Mouse (Mus musculus) forebrain, embryonic 11.5 days (tissue): ENCODE results near the gene Zfp683. TPM values are rescaled to one million over a fixed set of nuclear protein-coding genes. Genes with fewer than 3 reads are reported as not detected.

Source experiments
- ATAC-seq: fragments of 200-750 bp; cut with Nextera tagmentation; replicated peaks from 2 replicates; pipeline ENCODE4 v1.8.0; 2017; ENCODE audit warnings: moderate TSS enrichment; ENCODE audit not compliant: low FRiP score
- DNase-seq: peaks from one replicate; pipeline ENCODE4 v3.0.0-alpha.2; 2017; ENCODE audit warnings: low spot score
- H3K27ac ChIP-seq: fragments of 300-500 bp; sonication (generic); 2 replicates; pipeline ENCODE4 v1.5.1; 2014; ENCODE audit warnings: low read depth, low read length
- H3K27me3 ChIP-seq: fragments of 300-500 bp; sonication (generic); 2 replicates; pipeline ENCODE4 v1.6.1; 2014; ENCODE audit warnings: mild to moderate bottlenecking, low read length, mixed read lengths; ENCODE audit not compliant: control insufficient read depth, insufficient read depth
- H3K36me3 ChIP-seq: fragments of 300-500 bp; sonication (generic); 2 replicates; pipeline ENCODE4 v1.6.1; 2014; ENCODE audit warnings: mild to moderate bottlenecking, low read length, moderate library complexity, mixed read lengths; ENCODE audit not compliant: control insufficient read depth, insufficient read depth
- H3K4me1 ChIP-seq: fragments of 300-500 bp; sonication (generic); replicated peaks from 2 replicates; pipeline ENCODE4 v1.6.1; 2014; ENCODE audit warnings: low read length, mixed read lengths; ENCODE audit not compliant: control insufficient read depth, insufficient read depth
- H3K4me2 ChIP-seq: fragments of 300-500 bp; sonication (generic); 2 replicates; pipeline ENCODE4 v1.6.1; 2014; ENCODE audit warnings: low read depth, mild to moderate bottlenecking, low read length, moderate library complexity, mixed read lengths; ENCODE audit not compliant: severe bottlenecking
- H3K4me3 ChIP-seq: fragments of 300-500 bp; sonication (generic); 2 replicates; pipeline ENCODE4 v1.5.1; 2014; ENCODE audit warnings: low read depth, low read length
- H3K9ac ChIP-seq: fragments of 300-500 bp; sonication (generic); 2 replicates; pipeline ENCODE4 v1.6.1; 2014; ENCODE audit warnings: low read length
- H3K9me3 ChIP-seq: fragments of 300-500 bp; sonication (generic); 2 replicates; pipeline ENCODE4 v1.6.1; 2016; ENCODE audit warnings: low read length, mixed read lengths; ENCODE audit not compliant: control insufficient read depth
- WGBS: fragments of 180-500 bp; shearing (Covaris S2); extraction: QIAGEN DNeasy Blood & Tissue Kit; methylation state at CpG from one replicate; pipeline ENCODE4 v1.1.7; 2014; 5-methylcytosine and 5-hydroxymethylcytosine counted together
- polyA plus RNA-seq: library from polyadenylated mRNA; unstranded; fragments of >200 nt; fragmentation: Nextera tagmentation; extraction: Ambion mirVana; gene quantifications from 2 replicates; pipeline ENCODE4 v1.2.1, GENCODE M21; 2014

Gene Zfp683
- not detected in 2 replicates for polyA plus RNA-seq

DNA sequence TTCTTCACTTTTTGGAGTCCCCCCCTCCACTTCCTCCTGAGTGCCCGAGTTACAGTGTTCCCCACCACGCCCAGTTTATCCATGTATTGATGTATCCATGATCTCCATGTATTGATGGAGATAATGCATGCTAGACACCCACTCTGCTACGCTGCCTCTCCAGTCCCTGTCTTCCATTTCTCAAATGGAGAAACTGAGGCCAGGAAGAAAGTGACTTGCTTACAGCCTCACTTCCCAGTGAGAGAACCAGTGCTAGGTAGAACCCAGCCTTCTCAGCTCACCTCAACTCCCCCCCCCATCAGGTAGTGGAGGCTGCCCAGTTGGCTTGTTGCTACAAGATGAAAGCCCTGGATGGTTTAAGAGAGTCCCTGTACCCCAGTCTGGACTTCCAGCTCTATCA lies at the start of gene Zfp683:
Zfp683 (plus strand) TSS at position 301 of the 400 bp plus-strand sequence.
- ATAC-seq = no peak
- no peaks in the 10 kb centered on the region for H3K4me1 ChIP-seq
- H3K4me3 ChIP-seq = no peak within 1 kb of the TSS
- no peak for DNase-seq
- no peaks in the 10 kb centered on the region for H3K36me3 ChIP-seq
- no peak within 1 kb of the TSS for H3K27ac ChIP-seq
- no peaks in the 10 kb centered on the region for H3K27me3 ChIP-seq
- H3K9me3 ChIP-seq = no peaks in the 10 kb centered on the region
- H3K9ac ChIP-seq = no peak within 1 kb of the TSS
- H3K4me2 ChIP-seq = no peak within 1 kb of the TSS
- 91% methylated on average over 3 of the region's 3 CpGs for WGBS

DNA sequence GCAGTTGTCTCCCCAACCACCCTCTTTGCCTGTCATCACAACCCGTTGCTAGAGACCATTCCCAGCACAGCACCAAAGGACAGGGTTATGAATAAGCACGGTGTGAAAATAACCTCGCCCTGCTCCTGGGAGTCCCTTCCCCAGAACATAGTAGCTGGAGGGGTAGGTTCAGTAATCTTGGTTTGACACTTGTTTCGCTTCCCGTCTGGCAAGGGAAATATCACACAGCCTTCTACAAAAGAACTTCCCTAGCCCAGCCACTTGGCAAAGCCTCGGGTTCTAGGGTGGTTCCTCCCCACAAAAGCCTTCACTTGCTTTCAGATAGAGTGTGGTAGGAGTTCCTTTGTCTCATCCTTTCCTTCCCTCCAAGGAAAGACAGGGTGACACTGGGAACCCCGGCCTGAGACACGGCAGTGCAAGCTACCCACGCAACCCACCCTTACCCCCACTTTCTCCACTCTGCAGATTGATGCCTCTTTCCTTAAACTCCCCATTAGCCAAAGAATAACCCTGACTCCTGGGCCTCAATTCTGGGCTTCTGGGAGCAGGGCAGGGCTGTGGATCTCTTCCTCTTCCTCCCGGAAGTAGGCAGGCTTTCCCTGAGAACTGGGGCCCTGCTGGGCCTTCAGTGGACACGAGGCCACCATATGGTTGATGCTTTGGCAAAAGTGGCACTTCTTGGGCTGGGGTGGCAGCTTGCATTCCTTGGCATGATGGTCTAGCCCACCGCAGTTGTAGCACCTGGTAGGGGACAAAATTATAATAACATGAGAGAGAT lies 47.9 kb upstream of the Zfp683 start:
- H3K36me3 ChIP-seq = no peaks in the 10 kb centered on the region
- WGBS = 72% methylated on average over 12 of the region's 12 CpGs
- no peaks in the 10 kb centered on the region for H3K27me3 ChIP-seq
- H3K4me3 ChIP-seq = no peak overlapping the region
- ATAC-seq (no peak), DNase-seq (no peak)
- no peak overlapping the region for H3K9ac ChIP-seq
- peak overlapping the region; percentile 4; the same call in 1 of the 2 replicates for H3K27ac ChIP-seq
- H3K4me1 ChIP-seq = peaks cover 24% of the 10 kb centered on the region
- H3K9me3 ChIP-seq = no peaks in the 10 kb centered on the region
- H3K4me2 ChIP-seq = no peak overlapping the region

DNA sequence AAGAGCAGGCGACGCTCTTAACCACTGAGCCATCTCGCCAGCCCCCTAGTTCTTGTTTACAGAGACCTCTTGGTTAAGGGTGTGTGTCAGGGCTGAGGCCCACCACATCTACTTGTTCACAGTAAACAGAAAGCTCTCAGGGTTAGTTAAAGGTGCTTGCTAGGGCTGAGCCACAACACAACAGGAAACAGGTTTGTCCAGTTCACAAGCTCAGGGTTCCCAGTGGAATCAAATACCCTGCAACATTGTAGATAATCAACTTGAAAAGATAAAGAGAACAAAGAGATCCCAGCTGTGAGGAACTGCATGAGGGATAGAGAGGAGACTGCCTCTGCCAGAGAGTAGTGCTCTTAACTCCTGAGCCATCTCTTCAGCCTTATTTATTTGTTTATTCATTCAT lies 46.8 kb upstream of the Zfp683 start:
- 89% methylated on average over 3 of the region's 3 CpGs for WGBS
- no peaks in the 10 kb centered on the region for H3K36me3 ChIP-seq
- ATAC-seq = no peak

DNA sequence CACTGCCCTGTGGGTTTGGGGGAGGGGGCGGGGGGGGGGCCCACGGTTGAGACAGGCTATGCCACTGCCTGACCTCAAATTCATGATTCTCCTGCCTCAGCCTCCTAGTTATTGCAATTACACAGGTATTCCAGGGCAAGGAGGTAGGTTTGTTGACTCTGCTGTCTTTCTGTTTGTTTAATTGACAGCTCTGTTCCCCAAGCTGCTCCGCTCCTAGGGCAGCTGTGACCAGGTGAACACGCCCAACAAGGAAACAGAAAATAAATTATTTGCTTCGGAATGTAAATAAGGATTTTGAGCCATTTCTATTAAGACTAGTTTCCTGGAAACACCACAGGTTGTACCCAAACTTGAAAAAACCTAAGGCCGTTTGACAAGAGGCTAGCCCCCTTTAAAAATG lies 43.9 kb upstream of the Zfp683 start:
- Histone ChIP-seq H3K4me3 (no peak overlapping the region), H3K36me3 (no peaks in the 10 kb centered on the region), H3K4me2 (no peak overlapping the region), H3K9ac (no peak overlapping the region), H3K4me1 (peaks cover 24% of the 10 kb centered on the region), H3K27ac (no peak overlapping the region), H3K9me3 (no peaks in the 10 kb centered on the region), H3K27me3 (no peaks in the 10 kb centered on the region)
- 65% methylated on average over 6 of the region's 6 CpGs for WGBS
- DNase-seq (no peak), ATAC-seq (no peak)

More for the DNA sequence above, 46.8 kb upstream of the Zfp683 start:
- H3K27me3 ChIP-seq = no peaks in the 10 kb centered on the region
- DNase-seq = no peak
- H3K4me3 ChIP-seq = no peak overlapping the region
- H3K9ac ChIP-seq = no peak overlapping the region
- H3K4me1 ChIP-seq = peaks cover 31% of the 10 kb centered on the region
- no peak overlapping the region for H3K4me2 ChIP-seq
- H3K9me3 ChIP-seq = no peaks in the 10 kb centered on the region
- H3K27ac ChIP-seq = no peak overlapping the region

DNA sequence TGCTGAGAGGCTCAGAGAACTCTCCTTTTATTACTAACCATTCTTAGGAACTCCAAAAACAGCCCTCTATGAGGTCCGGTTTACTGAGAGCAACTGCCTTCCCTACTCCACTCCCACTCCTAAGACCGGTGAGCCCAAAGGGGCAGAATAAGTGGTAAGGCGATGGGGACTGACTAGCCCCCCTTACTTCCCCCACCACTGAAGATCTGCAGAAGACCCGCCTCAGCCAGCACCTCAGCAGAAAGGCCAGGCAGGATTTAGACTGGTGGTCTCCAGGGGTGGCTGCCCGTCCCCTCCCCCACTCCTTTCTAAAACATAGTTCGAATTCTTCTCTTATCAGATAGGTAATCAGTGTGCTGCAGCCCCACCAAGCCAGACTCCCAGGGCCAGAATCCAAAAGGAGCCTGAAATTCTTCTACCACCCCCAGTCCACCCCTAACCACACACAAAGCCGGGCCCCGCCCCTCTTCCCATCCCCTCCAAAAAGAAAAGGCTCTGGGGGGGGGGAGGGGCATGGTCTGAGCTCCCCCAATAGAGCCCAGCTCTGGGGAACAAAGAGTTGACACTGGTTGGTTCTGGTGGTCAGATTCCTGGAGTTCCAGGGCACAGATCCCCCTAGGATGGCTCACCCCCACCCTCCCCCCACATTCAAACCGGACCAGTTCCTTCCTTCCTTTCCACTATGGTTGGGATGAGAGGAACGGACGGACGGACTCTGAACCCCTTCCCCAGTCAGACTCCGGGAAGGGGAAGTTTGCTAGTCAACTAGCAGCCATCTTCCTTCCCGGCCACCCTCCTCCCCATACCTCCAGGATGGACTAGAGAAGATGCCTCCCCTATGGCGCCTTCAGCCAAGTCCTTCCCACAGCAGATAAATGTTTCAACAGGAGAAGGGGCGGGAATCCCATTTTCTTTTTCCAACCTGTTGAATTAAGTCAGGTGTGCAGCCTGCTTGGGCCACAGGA lies 41.9 kb upstream of the Zfp683 start:
- no peaks in the 10 kb centered on the region for H3K36me3 ChIP-seq
- peak overlapping the region; percentile 57; the same call in 1 of the 2 replicates for H3K27ac ChIP-seq
- no peaks in the 10 kb centered on the region for H3K9me3 ChIP-seq
- H3K4me1 ChIP-seq = peaks cover 29% of the 10 kb centered on the region
- peak overlapping the region; percentile 29; the same call in 1 of the 2 replicates for H3K4me2 ChIP-seq
- peak overlapping the region; percentile 44 for H3K9ac ChIP-seq
- H3K4me3 ChIP-seq = no peak overlapping the region
- DNase-seq = peak; percentile 76
- H3K27me3 ChIP-seq = no peaks in the 10 kb centered on the region
- WGBS = 5% methylated on average over 15 of the region's 16 CpGs
- ATAC-seq = peak; percentile 63

DNA sequence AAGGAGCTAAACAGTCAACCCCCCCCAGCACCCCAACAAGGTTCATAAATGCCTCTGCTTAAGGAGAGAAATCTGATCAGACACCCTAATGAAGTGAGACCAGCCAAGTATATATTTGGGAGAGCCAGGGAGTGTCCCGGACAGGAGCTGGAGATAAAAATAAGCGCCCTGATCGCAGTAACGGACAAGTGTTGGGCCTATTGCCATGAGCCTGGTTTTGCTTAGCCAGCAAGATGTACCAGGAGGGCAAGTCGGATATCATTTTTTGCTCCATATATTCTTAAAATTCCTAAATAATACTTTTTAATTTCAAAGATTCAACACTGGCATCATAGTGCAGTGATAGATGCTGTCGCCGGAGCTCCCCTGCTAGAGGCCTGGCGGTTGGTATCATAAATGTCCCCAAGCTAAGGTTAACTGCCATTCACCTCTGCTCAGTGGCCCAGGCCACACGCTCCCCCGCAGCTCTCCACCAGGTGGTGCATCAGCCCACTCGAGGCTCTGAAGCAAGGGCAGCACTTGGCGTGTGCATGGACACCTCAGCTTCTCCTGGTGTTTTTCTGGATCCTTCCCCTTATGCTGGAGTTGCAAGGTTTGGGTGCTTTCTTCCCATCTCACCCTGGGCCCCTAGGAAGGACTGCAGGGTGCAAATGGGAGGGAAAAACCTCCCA lies 40.6 kb upstream of the Zfp683 start:
- ATAC-seq = no peak
- peaks cover 38% of the 10 kb centered on the region for H3K4me1 ChIP-seq
- H3K9ac ChIP-seq = no peak overlapping the region
- WGBS = 41% methylated on average over 12 of the region's 12 CpGs
- no peaks in the 10 kb centered on the region for H3K27me3 ChIP-seq
- H3K9me3 ChIP-seq = no peaks in the 10 kb centered on the region
- DNase-seq = peak; percentile 73
- no peak overlapping the region for H3K4me2 ChIP-seq
- no peaks in the 10 kb centered on the region for H3K36me3 ChIP-seq
- H3K27ac ChIP-seq = no peak overlapping the region
- no peak overlapping the region for H3K4me3 ChIP-seq

DNA sequence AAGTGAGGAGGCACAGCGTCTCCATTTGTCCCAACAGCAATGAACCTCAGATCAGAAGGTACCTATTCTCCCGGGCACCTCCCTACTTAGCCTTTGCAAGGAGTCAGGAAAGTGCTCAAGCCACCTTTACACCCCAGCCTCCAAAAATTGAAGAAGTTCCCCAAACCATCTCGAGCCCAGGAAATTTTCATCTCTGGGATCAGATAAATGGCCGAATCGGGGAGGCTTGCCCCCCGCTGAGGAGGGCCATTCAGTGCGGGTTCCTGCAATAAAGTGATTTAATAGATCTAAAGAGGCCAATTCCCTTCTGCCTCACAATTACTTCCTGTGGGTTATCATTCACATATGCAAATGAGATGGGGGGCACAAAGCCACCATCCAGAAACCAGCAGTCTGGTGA lies 37.4 kb upstream of the Zfp683 start:
- no peaks in the 10 kb centered on the region for H3K36me3 ChIP-seq
- no peaks in the 10 kb centered on the region for H3K9me3 ChIP-seq
- peak overlapping the region; percentile 9; the same call in 1 of the 2 replicates for H3K9ac ChIP-seq
- peak overlapping the region; percentile 68; the same call in 1 of the 2 replicates for H3K4me2 ChIP-seq
- H3K4me3 ChIP-seq = peak overlapping the region; percentile 48
- 2% methylated on average over 7 of the region's 7 CpGs for WGBS
- ATAC-seq (no peak), DNase-seq (no peak)
- H3K27me3 ChIP-seq = no peaks in the 10 kb centered on the region
- H3K27ac ChIP-seq = peak overlapping the region; percentile 86
- H3K4me1 ChIP-seq = peaks cover 52% of the 10 kb centered on the region

DNA sequence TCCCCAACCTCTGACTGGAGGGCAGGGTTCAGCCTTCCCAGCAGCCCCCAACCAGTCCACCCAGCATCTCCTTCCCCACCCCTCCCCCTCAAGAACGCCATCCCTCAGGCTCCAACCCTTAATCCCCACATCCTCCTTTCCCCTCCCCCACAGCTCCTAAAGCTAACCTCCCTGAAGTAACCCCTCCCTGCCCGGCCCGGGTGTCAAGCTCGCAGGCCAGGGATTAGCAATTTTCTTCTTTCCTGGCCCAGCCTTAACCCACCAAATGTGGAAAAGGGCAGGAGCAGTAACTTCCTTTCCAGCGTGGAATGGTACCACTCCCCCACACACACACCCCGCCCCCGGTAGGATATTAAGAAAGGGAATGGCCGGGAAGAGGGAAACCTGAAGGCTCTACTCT lies 36.9 kb upstream of the Zfp683 start:
- WGBS = 2% methylated on average over 8 of the region's 8 CpGs
- H3K4me1 ChIP-seq = peaks cover 47% of the 10 kb centered on the region
- H3K9ac ChIP-seq = peak overlapping the region; percentile 63
- H3K27ac ChIP-seq = peak overlapping the region; percentile 86
- H3K4me3 ChIP-seq = peak overlapping the region; percentile 48
- H3K4me2 ChIP-seq = peak overlapping the region; percentile 68
- ATAC-seq = no peak
- H3K9me3 ChIP-seq = no peaks in the 10 kb centered on the region
- no peaks in the 10 kb centered on the region for H3K27me3 ChIP-seq
- peak; percentile 71 for DNase-seq
- no peaks in the 10 kb centered on the region for H3K36me3 ChIP-seq
